Mouse (Mus musculus) myocyte (in vitro differentiated cells): ENCODE data around the gene Ankmy2. TPM values are rescaled to one million over a fixed set of nuclear protein-coding genes. Genes with fewer than 3 reads are reported as not detected.

ENCODE experiments used
- H3K27me3 ChIP-seq: one replicate; pipeline ENCODE4 v1.6.1; 2011; ENCODE audit not compliant: control insufficient read depth, insufficient read depth, insufficient read length
- H3K36me3 ChIP-seq: one replicate; pipeline ENCODE4 v1.6.1; 2011; ENCODE audit not compliant: control insufficient read depth, insufficient read depth
- H3K4me2 ChIP-seq: one replicate; pipeline ENCODE4 v1.6.1; 2011; ENCODE audit warnings: low read depth, control low read depth
- H3K4me3 ChIP-seq: one replicate; pipeline ENCODE4 v1.5.1; 2011; ENCODE audit warnings: mild to moderate bottlenecking, control low read depth, moderate library complexity
- H3K79me2 ChIP-seq: one replicate; pipeline ENCODE4 v1.6.1; 2011; ENCODE audit not compliant: control insufficient read depth, insufficient read depth
- H3ac ChIP-seq: one replicate; pipeline ENCODE4 v1.6.1; 2011; ENCODE audit not compliant: control insufficient read depth, insufficient read length
- CEBPB ChIP-seq: IDR thresholded peaks from 2 replicates; pipeline ENCODE4 v1.6.1; 2011; ENCODE audit warnings: mild to moderate bottlenecking, moderate library complexity; ENCODE audit not compliant: poor library complexity, insufficient read depth, severe bottlenecking
- E2F4 ChIP-seq: IDR thresholded peaks from one replicate; pipeline ENCODE4 v1.6.1; 2011; ENCODE audit warnings: mild to moderate bottlenecking, control low read depth, moderate library complexity; ENCODE audit not compliant: insufficient read depth
- MAX ChIP-seq: IDR thresholded peaks from one replicate; pipeline ENCODE4 v1.6.1; 2011; ENCODE audit warnings: low read depth, mild to moderate bottlenecking, control low read depth
- MYOD1 ChIP-seq, 3 experiments: IDR thresholded peaks; one replicate each; pipeline ENCODE4 v1.6.1; 2011; ENCODE audit warnings: control low read depth in 2 of 3, low read depth in 2 of 3, mild to moderate bottlenecking in 2 of 3, moderate library complexity in 1 of 3; ENCODE audit not compliant: insufficient read length in 2 of 3, control insufficient read depth in 1 of 3
- MYOG ChIP-seq, 3 experiments: IDR thresholded peaks; one replicate each; pipeline ENCODE4 v1.6.1; 2011; ENCODE audit warnings: control low read depth in 2 of 3, low read depth in 2 of 3, mild to moderate bottlenecking in 2 of 3; ENCODE audit not compliant: insufficient read length in 2 of 3, control insufficient read depth in 1 of 3, insufficient read depth in 1 of 3
- POLR2A ChIP-seq: IDR thresholded peaks from one replicate; pipeline ENCODE4 v1.6.1; 2011; ENCODE audit warnings: low read depth, mild to moderate bottlenecking, control low read depth, moderate library complexity; ENCODE audit not compliant: insufficient read length
- POLR2AphosphoS2 ChIP-seq: IDR thresholded peaks from one replicate; pipeline ENCODE4 v1.6.1; 2011; ENCODE audit warnings: low read depth, control low read depth; ENCODE audit not compliant: insufficient read length
- REST ChIP-seq: IDR thresholded peaks from one replicate; pipeline ENCODE4 v1.6.1; 2011; ENCODE audit warnings: mild to moderate bottlenecking, control low read depth, moderate library complexity; ENCODE audit not compliant: insufficient read depth, insufficient read length
- SRF ChIP-seq: IDR thresholded peaks from one replicate; pipeline ENCODE4 v1.6.1; 2011; ENCODE audit warnings: low read depth; ENCODE audit not compliant: control insufficient read depth, insufficient read length
- TCF12 ChIP-seq: IDR thresholded peaks from one replicate; pipeline ENCODE4 v1.6.1; 2011; ENCODE audit warnings: mild to moderate bottlenecking, control low read depth; ENCODE audit not compliant: poor library complexity, insufficient read depth, severe bottlenecking
- TCF3 ChIP-seq: IDR thresholded peaks from one replicate; pipeline ENCODE4 v1.6.1; 2011; ENCODE audit warnings: low read depth, control low read depth; ENCODE audit not compliant: insufficient read length
- USF1 ChIP-seq: IDR thresholded peaks from one replicate; pipeline ENCODE4 v1.6.1; 2011; ENCODE audit warnings: low read depth, mild to moderate bottlenecking, control low read depth, moderate library complexity
- polyA plus RNA-seq: library from polyadenylated mRNA; unstranded; fragments of >200 nt; fragmentation: generic; extraction: Trizol; gene quantifications from one replicate; pipeline ENCODE4 v1.2.1, GENCODE M21; 2012; ENCODE audit warnings: missing spikeins

Gene Ankmy2
- polyA plus RNA-seq, 1 experiment = 8.5 TPM

GRCm38 (mm10) chr12:36165299-36165698 lies 8.4 kb downstream of the Ankmy2 start:
- Histone ChIP-seq H3K4me3 (no peak overlapping the region), H3K79me2 (no peaks in the 10 kb centered on the region), H3ac (no peak overlapping the region), H3K36me3 (no peaks in the 10 kb centered on the region), H3K27me3 (no peaks in the 10 kb centered on the region), H3K4me2 (no peak overlapping the region)
- TF ChIP-seq TCF12 (no peak), REST (no peak), USF1 (no peak), MYOD1 (IDR thresholded peaks at IDR 0.05; ENCODE audit: control insufficient read depth in 1 of 3, insufficient read length in 2 of 3, low read depth in 2 of 3) (no peak), TCF3 (no peak), SRF (no peak), MAX (no peak), E2F4 (no peak), MYOG (IDR thresholded peaks at IDR 0.05; ENCODE audit: control insufficient read depth in 1 of 3, insufficient read depth in 1 of 3, insufficient read length in 2 of 3, low read depth in 2 of 3) (no peak), POLR2AphosphoS2 (no peak), CEBPB (no peak), POLR2A (no peak)

GRCm38 (mm10) chr12:36177227-36177626 lies 20.3 kb downstream of the Ankmy2 start:
- H3K79me2 ChIP-seq = no peaks in the 10 kb centered on the region
- no peak overlapping the region for H3K4me2 ChIP-seq
- H3K36me3 ChIP-seq = peaks cover 14% of the 10 kb centered on the region
- H3ac ChIP-seq = no peak overlapping the region
- H3K27me3 ChIP-seq = no peaks in the 10 kb centered on the region
- H3K4me3 ChIP-seq = no peak overlapping the region
- TF ChIP-seq POLR2A = no peak

GRCm38 (mm10) chr12:36182570-36182969 lies 25.7 kb downstream of the Ankmy2 start:
- H3ac ChIP-seq = no peak overlapping the region
- TF ChIP-seq E2F4 (no peak), POLR2A (no peak)
- H3K36me3 ChIP-seq = peaks cover 6% of the 10 kb centered on the region
- no peaks in the 10 kb centered on the region for H3K79me2 ChIP-seq
- no peak overlapping the region for H3K4me3 ChIP-seq
- H3K4me2 ChIP-seq = no peak overlapping the region
- no peaks in the 10 kb centered on the region for H3K27me3 ChIP-seq

GRCm38 (mm10) chr12:36187081-36187480 lies 30.2 kb downstream of the Ankmy2 start:
- no peak for TF ChIP-seq POLR2AphosphoS2
- Histone ChIP-seq H3K79me2 (no peaks in the 10 kb centered on the region), H3K36me3 (peaks cover 23% of the 10 kb centered on the region), H3K27me3 (no peaks in the 10 kb centered on the region), H3K4me3 (no peak overlapping the region), H3ac (no peak overlapping the region), H3K4me2 (no peak overlapping the region)

- H3K79me2 ChIP-seq = no peaks in the 10 kb centered on the region
- no peak overlapping the region for H3ac ChIP-seq
- H3K4me2 ChIP-seq = no peak overlapping the region
- no peak for TF ChIP-seq USF1
- H3K27me3 ChIP-seq = no peaks in the 10 kb centered on the region
- H3K4me3 ChIP-seq = no peak overlapping the region
- peaks cover 19% of the 10 kb centered on the region for H3K36me3 ChIP-seq
Measured at GRCm38 (mm10) chr12:36189610-36190009, 32.7 kb downstream of the Ankmy2 start.

GRCm38 (mm10) chr12:36190343-36190742 lies 33.4 kb downstream of the Ankmy2 start:
- peaks cover 19% of the 10 kb centered on the region for H3K36me3 ChIP-seq
- no peaks in the 10 kb centered on the region for H3K79me2 ChIP-seq
- TF ChIP-seq MYOD1 (IDR thresholded peaks at IDR 0.05; ENCODE audit: control insufficient read depth in 1 of 3, insufficient read length in 2 of 3, low read depth in 2 of 3) (no peak), SRF (no peak), MAX (no peak), TCF3 (no peak), POLR2A (no peak), USF1 (no peak), E2F4 (no peak), TCF12 (no peak), POLR2AphosphoS2 (no peak), CEBPB (no peak), MYOG (IDR thresholded peaks at IDR 0.05; ENCODE audit: control insufficient read depth in 1 of 3, insufficient read depth in 1 of 3, insufficient read length in 2 of 3, low read depth in 2 of 3) (no peak), REST (no peak)
- H3K27me3 ChIP-seq = no peaks in the 10 kb centered on the region
- H3ac ChIP-seq = no peak overlapping the region
- no peak overlapping the region for H3K4me2 ChIP-seq
- no peak overlapping the region for H3K4me3 ChIP-seq
